Mouse (Mus musculus) heart, postnatal 4 days (tissue): Measurements from ENCODE around the gene Dgkz. TPM values are rescaled to one million over a fixed set of nuclear protein-coding genes. Genes with fewer than 3 reads are reported as not detected.

Experiments
- DNase-seq: peaks from one replicate; pipeline ENCODE4 v3.0.0; 2021
- total RNA-seq, 2 experiments: library from RNA; stranded (reverse); gene quantifications; 2 replicates each; pipeline ENCODE4 v1.2.3; 2021

Gene Dgkz
- total RNA-seq, 2 experiments from 2014 or later = 76.6 to 80.9 TPM

DNA sequence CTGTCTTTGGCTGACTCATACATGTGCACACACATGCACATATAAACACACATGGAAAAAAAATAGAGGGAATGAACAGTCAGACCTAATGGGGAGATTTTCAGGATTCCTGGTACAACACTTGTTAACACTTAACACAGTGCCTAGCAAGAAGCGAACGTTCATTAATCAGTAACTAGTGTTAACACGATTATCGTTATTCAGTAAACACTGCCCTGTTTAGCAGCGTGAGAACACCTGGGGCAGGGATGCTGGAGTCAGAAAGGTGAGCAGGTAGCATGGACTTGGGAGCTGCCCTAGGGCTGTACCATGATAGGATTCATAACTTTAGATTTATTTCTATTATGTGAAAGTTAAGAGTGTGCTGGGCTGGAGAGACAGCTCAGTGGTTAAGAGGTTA is 20.3 kb upstream of the Dgkz start:
- DNase-seq = no peak

- DNase-seq = no peak
Measured at GRCm38 (mm10) chr2:91993409-91993808, 17.7 kb upstream of the Dgkz start.

DNA sequence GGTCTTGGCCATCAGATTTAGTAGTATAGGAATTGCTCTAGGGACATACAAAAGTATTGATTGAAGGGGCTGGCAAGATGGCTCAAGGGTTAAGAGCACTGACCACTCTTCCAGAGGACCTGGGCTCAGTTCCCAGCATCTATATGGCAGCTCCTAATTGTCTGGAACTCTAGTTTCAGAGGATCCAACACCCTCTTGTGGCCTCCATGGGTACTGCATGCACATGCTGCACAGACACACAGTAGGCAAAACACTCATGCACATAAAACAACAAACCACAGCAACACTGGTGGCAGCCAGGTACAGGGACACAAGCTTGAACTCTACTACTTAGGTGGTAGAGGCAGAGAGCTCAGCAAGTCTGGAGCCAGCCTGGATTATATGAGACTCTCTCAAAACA is 14.1 kb upstream of the Dgkz start:
- DNase-seq = no peak

DNA sequence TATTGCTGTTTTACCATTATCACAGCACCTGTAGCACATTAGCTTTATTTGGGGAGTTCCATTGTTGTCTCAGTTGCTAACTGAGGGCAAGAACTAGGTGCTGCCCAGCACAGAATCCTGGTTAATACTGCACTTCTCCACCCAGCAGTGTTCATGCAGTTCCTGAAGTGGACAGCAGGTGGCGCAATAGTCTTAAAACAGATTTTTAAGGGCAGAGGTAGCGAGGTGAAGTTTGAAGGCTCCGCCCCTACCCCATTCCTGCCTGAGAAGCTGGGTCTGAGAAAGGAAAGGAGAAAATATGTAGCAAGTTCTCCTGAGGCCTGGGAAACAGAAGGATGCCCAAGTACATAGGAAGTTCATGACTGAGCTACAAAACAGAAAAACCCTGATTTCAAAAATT is 11.9 kb upstream of the Dgkz start:
- DNase-seq = peak; percentile 92

GRCm38 (mm10) chr2:91986071-91986470 is 10.4 kb upstream of the Dgkz start:
- DNase-seq = no peak

GRCm38 (mm10) chr2:91984906-91985525 is 9.4 kb upstream of the Dgkz start:
- no peak for DNase-seq

GRCm38 (mm10) chr2:91984439-91984838 is 8.8 kb upstream of the Dgkz start:
- DNase-seq = peak; percentile 69

DNA sequence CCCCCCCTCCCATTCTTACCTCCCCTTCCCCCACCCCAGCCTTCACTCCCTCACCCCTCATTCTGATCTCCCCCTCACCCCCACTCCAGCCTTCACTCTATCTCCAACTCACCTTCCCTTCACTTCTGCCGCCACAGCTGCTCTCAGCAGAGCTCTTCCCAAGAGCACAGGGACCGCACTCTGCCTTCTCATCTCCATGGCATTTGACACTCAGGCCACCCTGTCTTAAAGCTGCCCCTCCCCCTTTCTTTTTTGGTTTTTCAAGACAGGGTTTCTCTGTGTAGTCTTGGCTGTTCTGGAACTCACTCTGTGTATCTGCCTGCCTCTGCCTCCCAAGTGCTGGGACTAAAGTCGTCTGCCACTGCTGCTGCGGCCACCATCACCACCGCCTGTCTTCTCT is 5.2 kb upstream of the Dgkz start:
- no peak for DNase-seq

GRCm38 (mm10) chr2:91980245-91980644 is 4.6 kb upstream of the Dgkz start:
- no peak for DNase-seq

GRCm38 (mm10) chr2:91978547-91978946 is 2.9 kb upstream of the Dgkz start:
- DNase-seq = no peak

DNA sequence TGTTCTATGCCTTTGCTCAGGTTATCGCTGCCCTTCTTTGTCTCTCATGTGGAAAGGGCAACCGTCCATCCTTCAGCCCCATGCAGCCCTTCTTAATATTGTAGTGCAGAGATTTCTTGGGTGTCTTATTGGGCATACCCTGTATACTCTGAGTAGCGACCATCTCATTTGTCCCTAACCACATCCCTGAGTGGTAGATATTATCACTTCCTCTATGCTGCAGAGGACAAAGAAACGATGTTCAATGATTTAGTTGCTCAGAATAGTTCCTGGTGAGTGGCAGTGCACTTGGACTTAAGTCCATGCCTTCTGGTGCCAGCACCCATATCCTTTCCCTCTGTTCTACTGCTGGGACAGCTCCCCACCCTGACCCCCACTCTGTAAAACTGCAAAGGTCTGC is 2.3 kb upstream of the Dgkz start:
- no peak for DNase-seq

DNA sequence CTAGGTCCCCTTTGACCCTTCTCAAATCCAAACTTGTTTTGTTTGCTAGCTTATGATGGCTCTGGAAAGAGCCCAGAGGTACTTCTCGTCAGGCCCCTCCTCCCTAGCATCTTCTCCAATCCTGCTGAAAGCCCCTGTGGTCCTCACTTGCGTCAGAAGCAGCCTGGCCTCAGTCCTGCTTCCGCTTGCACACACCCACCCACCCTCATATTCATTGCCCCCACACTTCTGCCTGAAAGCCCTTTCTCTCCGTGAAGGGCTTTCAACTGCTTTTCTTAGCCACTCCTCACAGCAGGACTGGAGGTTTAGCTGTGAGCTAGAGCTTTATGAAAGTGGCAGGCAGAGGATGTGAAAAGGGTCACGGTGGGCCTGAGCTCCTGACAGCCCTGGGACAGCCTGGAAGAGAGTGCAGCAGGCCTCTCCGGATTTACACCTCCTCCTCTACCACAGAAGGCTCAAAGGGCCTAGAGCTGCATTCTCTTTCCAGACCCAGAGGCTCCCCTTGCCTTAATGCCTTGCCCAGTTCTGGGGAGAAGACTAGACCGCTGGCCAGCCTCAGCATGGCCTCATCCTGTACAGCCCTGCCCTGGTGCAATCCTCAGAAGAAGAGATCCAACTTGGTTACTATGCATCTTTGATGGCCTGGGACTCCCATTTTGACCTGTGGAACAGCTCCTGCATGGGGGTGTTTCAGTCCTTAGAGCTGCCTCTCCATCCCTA is 2.1 kb downstream of the Dgkz start:
- DNase-seq = no peak

DNA sequence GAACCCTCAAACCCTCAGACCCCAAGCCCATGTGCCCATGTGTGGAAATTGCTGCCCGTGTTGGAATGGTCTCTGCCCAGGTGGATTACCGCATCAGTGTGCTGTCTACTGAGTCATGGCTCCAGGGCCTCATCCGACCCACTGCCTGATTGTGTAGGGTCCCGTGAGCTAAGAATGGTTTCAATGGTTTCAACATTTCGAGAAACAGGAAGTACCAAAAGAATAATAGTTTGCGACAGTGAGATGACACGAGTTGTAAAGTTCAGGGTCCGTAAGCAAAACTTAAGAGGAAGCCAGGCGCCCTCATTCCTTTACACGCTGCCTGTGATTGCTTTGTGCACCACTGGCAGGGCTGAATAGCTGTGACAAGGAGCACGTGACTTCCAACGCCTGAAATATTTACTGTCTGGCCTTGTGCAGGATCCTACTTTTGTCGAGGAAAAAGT is 3.5 kb downstream of the Dgkz start:
- no peak for DNase-seq

- DNase-seq = peak; percentile 70
Measured at GRCm38 (mm10) chr2:91971231-91972097, 4.2 kb downstream of the Dgkz start.

- DNase-seq = peak; percentile 61
Measured at GRCm38 (mm10) chr2:91967962-91968361, 7.7 kb downstream of the Dgkz start.

- no peak for DNase-seq
Measured at GRCm38 (mm10) chr2:91966367-91966766, 9.3 kb downstream of the Dgkz start.

- DNase-seq = peak; percentile 77
Measured at GRCm38 (mm10) chr2:91965417-91965816, 10.2 kb downstream of the Dgkz start.

GRCm38 (mm10) chr2:91964610-91965204 is 11.0 kb downstream of the Dgkz start:
- no peak for DNase-seq

- DNase-seq = peak; percentile 99
Measured at GRCm38 (mm10) chr2:91963443-91963932, 12.2 kb downstream of the Dgkz start.

- DNase-seq = peak; percentile 54
Measured at GRCm38 (mm10) chr2:91962864-91963401, 12.7 kb downstream of the Dgkz start.

- DNase-seq = no peak
Measured at GRCm38 (mm10) chr2:91961901-91962761, 13.5 kb downstream of the Dgkz start.
